Mouse (Mus musculus): ENCODE data around the gene Rcc2.
A peak's percentile ranks its signal among the peaks of the same experiment; 100 is the strongest.

Rcc2 gene

DNA sequence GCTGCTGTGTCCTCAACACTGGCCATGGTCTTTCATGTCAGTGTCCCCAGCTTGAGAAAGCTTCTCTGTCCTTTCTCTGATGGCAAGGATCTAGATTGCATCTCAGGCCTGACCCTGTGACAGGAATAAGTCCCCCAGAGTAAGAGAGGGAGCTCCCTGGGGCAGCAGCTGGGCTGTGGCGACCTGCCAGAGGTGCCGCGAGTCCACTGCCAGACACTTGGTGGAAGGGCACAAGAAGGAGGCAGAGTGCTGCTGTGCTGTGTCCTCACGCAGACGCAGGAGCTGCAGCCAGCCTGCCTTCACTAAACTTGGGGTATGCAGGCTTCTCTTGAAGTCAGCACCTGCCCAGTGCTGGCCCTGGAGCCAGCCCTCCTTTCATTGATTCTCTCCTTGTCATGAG is 11.0 kb downstream of the Rcc2 start:
- DNase-seq = no peak

DNA sequence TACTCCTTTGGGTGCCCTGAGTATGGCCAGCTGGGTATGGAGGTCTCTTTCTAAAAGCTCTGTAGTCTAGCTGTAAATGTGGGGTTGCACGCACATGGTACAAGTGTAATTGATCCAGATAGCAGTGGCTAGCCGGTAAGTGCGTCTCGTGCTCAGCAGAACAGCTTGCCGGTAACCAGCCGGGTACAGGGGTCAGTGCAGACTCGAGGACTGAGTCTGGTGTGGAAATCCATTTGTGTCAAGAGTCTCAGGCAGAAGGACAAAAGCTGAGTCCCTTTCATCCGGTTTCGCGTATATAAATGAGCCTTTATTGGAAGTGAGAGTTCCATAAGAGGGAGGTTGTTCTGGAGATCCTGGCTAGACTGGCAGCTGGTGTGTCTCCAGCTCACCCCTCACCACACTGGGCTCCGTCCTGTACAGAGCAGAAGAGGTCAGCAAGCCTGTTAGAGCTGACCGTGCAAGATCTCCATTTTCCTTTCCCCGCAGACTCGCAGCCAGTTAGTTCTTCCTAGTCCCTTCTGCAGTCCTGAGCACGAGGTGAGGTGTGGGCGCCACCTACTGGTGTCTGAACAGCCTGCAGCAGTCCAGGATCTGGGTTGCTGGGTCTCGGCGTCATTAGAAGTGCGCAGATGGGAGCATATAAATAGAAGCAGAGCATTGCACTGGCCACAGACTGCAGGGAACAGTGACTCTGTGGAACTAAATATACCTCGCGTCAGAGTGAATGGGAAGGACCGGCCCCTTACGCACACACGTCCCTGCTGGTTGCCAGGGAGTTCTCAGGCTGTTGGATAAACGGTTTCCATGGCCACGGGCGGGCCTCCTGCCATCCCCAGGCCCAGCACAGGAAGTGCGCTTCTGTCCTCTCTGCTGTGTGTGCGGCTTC is 13.4 kb downstream of the Rcc2 start:
- peak; percentile 91 for DNase-seq

DNA sequence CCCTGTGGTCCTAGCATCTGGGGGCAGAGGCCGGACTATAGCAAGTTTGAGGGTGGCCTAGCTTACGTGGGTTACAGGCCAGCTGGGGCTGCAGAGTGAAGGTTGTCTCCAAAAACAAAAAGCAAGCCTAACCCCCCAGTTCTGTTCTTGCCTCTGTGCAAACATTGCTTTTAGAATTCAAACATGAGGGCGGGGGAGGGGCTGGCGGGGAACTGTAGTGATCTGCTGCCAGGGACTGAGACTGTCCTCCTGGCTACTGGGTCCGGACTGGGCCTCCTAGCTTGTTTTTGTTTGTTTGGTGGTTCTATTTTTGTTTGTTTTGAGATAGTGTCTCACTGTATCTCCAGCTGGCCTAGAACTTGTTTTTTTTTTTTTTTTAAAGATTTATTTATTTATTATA is 14.2 kb downstream of the Rcc2 start:
- no peak for DNase-seq

DNA sequence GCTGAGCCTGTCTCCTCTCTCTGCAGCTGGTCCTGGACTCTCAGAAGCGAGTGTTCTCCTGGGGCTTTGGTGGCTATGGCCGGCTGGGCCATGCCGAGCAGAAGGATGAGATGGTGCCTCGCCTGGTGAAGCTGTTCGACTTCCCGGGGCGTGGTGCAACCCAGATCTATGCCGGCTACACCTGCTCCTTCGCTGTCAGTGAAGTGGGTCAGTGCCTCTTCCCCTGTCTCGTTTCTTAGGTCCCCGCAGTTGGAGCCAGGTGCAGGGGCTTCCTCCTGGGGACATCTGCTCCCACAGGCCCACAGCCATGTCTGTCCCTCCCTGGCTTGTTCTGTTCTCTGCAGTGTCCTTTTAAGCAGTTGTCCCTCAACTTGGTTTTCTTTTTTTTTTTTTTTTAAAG is 16.7 kb downstream of the Rcc2 start:
- DNase-seq = no peak

DNA sequence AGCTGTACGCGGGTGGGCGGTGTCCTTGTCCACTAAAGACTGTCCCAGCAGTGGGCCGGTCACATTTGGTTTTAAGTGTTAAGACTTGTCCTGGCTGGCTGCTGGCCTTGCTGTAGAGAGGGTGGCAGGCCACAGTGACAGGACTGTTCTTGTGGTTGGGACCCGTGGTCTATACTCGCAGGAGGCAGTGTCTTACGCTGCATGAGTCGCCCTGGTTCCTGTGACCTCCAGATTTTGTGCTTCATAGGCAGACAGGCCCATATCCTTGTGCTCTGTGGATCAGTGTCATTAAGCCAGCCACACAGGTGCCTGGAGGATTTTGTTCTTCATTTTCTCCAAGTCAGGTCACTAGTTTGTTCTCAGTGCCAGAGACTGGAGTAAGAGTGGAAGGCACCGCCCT is 18.1 kb downstream of the Rcc2 start:
- no peak for DNase-seq

DNA sequence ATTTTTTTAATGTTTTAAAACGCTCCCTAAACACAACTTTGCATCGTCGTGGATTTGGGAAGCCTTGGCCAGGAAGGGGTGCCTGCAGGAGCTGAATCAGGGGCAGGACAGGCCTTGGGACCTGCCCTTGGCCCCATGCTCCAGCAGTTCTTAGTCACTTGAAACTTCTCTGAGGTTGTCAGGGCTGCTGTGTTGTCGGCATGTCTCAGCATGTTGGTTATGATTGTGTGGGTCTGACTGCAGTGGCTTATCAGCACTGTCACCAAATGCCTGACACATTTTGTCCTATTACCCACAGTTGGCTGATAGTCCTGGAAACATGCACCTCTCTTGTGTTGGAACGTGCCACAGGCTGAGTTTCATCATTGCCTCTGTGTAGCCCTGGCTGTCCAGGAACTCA is 19.8 kb downstream of the Rcc2 start:
- no peak for DNase-seq

DNA sequence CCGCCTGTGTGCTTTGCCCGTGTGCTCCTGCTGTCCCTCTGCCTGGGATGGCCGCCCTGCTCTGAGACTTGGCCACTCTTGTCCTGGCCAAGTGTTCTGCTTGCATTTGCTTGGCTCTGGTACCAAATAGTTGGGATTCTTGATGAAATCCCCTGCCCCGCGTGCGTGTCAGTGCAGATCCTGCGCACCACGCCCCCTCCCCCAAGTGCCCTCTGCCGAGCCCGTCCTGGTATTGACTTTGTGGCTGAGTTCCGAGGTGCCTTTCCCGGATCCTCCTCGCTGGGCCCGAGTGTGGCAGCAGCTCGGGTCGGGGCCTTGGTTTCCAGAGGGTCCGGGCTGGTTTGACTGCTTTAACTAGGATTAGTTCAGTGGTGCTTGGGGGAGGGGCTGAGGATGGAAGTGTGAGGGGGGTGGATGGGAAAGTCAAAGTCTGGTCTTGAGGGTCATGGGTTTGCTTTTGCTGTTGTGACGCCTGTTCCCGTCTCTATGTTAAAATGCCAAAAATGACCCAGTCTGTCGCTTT is 21.7 kb downstream of the Rcc2 start:
- no peak for DNase-seq

DNA sequence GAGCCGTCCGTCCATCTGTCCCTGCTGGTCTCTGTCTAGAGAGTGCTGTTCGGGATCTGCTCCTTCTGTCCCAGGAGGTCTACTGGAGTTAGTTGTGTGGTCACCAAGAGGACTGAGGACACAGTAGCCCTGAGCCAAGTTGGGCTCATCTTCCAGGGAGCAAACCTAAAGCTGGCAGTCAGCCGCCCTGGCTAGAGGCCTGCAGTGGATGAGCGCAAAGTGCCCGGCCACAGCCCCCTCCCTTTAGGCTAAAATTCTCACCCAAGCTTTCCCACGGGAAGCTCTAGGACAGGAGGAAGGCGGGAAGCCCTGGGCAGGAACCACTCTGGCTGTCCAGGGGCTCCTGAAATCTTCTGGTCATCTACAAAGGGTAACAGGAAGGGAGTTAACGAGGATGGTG is 22.4 kb downstream of the Rcc2 start:
- no peak for DNase-seq

DNA sequence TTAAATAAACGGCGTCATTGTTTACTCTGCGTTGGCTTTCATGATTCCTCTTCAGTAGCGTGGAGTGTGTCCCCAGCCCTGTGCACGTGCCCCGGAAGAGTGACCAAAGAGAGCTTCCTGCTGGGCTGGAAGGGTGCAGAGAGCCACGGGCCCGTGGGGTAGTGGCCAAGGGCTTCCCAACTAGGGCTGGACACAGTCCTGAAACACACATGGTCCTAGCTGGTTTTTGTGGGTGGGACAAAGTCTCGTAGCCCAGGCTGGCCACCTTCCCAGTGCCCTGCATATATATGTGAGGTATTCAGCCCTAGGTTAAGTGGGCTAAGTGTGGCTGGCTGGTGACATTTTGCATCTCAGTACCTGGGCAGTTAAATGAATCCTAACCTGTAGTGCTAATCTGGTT is 22.9 kb downstream of the Rcc2 start:
- no peak for DNase-seq

DNA sequence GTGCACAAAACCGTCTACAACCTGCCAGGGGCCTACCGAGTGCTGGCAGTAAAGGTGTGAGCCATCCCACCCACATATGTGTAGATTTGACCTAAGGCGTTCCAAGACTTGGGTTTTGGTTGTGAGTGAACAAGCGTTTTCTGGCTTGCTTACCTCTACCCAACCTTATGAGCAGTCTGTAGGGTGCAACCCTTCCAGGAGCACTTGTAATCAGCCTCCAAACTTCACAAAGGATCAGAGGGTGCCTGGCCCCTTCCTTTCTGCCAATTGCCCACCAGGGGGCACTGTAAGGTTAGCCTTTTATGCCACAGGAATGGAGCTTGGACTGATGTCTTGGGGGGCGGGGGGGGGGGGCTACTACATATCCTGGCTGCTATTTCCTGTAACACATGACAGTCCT is 23.5 kb downstream of the Rcc2 start:
- peak; percentile 19 for DNase-seq

DNA sequence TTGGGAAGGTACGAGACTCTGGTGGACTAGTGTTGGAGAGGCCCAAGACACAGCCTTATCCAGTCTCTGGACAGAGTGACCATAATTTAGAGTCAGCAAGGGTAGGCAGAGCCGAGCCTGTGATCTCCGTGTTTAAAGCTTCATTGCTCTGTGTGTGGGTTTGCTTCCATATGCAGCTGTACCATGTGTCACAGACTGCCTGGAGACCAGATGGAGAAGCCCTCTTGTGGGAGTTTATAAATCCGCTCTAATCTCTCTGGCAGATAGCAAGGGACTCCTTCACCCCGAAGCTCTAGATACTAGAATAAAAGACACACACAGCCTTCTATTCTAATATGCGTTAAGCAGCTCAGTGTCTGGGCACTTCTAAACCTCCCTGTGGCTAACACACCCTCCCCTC is 24.4 kb downstream of the Rcc2 start:
- DNase-seq = no peak

DNA sequence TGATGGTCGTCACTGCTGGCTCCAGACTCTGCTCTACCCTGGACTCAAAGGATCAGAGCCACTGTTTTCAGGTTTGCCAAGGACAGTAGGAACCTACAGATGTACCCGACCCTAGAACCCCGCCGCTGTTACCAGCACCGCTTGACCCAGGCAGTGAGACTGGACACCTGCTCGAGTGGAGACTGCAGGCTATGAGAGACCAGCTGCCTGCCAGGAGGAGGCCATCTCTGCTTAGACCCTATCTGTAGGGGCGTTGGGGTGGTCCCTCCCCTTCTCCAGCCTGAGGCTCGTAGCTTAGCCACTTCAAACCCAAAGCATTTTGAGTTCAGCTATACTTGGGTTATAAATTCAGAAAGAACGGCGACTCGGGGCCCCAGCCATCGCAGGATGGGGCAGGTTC is 26.6 kb downstream of the Rcc2 start:
- DNase-seq = no peak

DNA sequence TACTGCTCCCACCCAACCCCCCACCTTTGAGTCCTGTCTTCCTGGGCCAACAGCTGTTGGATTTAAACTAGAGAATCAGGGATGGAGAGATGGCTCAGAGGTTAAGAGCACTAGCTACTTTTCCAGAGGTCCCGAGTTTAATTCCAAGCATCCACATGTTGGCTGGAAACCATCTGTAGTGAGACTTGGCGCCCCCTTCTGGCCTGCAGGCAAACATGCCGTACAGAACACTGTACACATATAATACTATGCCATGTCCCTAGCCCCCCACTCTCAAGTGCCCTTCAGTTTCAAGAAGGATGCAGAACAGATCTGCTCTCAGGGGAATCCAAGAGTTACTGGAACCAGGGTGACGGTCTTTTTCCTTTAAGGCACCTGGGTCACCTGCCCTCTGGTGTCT is 31.3 kb downstream of the Rcc2 start:
- no peak for DNase-seq

DNA sequence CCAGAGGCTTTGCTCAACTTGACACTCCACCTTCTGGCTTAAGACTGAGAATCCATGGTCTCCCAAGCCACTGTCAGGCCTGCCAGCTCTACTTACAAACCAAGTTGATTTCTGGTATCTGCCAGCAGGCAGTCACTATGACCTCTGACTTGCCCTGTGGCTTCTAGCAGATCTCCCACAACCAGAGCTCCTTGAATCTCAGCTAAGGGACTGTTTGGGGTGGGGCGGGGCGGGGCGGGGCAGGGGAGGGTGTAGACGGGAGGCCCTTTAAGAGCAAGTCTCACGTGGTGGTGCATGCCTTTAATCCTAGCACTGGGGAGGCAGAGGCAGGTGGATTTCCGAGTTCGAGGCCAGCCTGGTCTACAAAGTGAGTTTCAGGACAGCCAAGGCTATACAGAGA is 32.5 kb downstream of the Rcc2 start:
- DNase-seq = no peak

DNA sequence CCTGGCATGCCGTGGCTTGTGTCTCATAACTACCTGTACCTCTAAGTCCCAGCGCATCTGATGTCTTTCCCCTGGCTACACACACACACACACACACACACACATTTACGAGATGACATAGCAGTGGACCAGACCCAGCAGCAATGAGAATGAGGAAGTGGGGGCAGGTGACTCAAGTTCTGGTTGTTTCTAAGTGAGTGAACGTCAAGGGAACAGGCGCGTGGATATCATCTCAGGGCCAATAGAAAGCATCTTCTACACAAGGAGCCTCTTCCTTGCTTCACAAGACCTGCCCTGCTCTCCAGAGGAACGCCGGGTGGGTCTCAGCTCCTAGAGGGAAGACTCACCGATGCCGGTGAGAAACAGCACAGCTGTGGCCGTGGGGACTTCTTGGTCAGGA is 40.3 kb downstream of the Rcc2 start:
- no peak for DNase-seq

DNA sequence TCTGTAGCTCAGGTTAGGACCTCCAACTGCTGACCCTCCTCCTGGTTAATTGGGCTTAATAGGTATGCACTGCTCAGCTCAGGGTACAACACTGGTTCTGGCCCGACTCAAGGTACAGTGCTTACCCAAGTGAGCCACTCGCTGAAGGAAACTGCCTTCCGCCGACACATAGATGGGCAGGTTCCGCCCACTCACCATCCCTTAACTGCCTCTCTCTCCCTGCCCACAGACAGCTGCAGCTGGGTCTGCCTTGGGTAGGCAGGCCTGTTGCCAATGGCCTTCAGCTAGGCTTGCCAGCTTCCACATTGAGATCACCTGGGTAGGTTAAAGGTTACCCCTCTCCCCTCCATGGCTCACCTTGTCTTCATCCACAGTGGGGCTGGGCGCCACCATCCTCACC is 41.1 kb downstream of the Rcc2 start:
- DNase-seq = no peak

DNA sequence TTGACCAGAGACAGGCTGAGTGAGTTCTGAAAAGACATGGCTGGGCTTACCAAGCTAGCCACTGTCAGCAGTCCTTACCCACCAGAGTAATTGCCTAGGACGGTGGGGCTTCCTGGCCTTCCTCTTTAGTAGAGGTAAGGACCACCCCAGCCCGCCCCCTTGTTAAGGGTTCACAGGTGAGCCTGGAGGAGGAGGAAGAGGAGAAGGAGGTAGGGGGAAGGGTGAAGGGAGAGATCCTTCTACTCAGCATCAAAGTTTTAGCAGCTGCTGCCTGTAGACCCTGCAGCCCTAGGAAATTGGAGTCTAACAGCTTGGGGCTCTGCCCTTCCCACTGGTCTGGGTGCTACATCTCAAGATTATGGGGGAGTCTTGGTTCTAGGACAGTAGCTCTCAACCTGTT is 42.2 kb downstream of the Rcc2 start, which contains the start of gene Padi6:
TSS of gene Padi6 (minus strand) at position 101 of the 400 bp plus-strand sequence.
- no peak for DNase-seq

DNA sequence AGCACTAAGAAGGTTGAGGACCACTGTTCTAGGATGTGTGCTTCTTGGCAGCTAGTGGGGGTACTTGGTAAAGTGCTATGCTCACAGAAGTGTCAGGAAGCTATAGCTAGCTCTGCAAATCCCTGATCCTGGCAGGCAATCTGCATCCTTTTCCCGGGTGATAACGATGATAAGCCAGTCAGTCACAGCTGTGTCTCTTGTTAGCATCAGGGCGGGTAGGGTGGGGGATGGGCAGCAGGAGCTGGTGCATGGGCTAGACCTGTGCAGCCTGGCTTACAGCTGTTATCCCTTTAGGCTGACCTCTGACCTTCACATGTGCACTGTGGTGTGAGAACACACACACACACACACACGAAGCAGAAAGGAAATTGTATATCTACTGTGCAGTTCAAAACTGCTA is 42.7 kb downstream of the Rcc2 start:
- no peak for DNase-seq

DNA sequence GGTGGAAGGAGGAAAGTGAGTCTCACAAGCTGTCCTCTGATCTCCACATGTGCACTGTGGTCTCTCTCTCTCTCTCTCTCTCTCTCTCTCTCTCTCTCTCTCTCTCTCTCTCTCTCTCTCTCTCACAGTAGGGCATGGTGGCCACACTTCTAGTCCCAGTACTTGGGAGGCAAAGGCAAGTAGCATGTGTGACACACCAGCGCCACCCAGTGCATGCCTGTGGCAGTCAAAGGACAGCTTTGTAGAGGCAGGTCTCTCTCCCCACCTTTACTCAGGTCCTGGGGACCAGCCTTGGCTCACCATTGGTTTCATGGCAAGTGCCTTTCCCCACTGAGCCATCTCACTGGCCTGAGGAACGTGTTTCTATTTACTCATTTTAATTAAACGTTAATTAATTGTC is 44.3 kb downstream of the Rcc2 start:
- DNase-seq = peak; percentile 17

DNA sequence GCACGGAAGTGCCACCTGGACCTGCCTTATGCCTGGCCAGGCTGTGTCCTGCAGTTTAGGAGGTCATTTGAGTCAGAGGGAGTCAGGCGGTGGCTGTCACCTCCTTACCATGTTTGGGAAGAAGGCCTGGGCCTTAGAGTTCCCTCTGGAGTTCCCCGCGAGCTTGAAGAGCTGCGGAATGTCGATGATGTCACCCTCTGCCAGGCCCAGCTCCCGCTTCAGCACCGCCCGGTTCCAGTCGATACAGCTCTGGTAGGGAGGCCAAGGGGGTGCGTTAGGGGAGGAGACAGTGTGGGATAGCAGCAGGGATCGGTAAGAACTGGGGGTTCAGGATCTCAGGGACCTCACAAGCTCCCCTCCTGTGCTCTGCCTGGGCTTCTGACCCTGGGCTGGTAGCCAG is 47.6 kb downstream of the Rcc2 start:
- DNase-seq = no peak

DNA sequence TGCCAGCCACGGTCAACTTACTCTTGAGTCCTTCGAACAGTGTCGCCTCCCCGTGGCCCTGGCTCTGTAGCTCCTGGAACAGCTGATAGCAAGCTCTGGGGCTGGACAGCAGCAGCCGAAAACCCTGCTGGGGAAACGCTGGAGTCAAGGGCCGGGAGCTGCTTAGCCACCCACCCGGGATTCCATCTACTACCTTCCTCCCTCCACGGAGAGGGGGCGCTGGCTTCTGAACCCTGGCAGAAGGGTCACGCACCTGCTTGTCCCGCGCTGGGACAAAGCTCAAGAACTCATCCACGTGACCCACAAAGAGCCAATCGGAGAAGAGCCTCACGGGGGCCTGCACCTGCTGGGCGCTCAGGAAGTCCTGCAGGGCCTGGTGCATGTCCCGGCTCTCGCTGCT is 50.0 kb downstream of the Rcc2 start:
- DNase-seq = peak; percentile 57

DNA sequence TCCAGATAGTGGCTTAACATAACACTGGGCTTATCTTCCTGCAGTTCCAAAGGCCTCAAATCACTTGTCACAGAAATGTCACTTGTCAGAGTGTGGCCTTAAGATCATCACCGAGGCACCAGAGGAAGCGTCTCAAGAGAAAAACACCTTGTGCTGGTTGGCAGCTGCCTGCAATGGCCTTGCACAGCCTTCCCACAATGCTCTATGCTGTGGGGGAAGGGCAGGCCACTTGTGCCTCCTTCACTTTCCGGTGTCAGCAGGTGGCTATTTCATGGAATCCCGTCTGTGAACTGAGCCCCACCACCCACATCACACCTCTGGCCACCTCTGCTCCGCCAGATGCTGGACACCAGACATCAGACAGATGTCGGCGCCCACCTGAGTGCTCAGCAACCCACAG is 53.0 kb downstream of the Rcc2 start:
- no peak for DNase-seq

DNA sequence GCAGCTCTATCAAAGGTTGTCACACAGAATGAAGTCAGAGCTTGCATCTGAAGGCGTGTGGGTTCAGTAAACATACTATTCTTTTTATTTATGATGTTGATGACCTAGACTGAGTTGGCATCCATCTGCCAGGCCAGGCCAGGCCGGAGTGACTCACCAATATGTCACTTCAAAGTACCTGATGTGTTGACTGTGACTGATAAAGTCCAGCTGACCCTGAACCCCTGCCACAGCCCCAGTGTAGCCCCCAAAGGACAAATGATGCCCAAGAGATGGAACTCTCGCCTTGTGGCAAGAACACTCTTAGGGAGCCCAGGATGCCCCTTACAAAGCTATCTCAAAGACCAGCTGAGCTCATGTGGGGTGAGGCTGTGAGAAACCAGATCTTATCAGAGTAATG is 55.5 kb downstream of the Rcc2 start:
- DNase-seq = no peak

DNA sequence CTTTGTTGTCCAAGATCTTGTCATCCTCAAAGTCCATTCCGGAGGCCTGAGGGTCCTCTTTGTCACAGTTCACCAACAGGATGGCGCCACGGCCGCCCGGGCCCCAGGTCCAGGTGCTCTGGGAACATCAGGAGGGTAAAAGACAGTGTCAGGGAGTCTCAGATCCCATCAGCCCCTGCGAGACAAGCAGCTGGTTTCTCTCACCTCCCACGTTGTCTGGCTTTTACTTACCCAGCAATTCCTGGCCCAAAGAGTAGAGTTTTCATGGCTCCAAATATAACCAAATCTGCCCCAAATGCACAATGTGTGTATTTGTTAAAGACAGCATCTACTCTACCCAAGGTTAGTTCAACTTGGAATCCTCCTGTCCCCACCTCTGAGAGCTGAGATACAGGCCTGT is 61.3 kb downstream of the Rcc2 start:
- DNase-seq = no peak

DNA sequence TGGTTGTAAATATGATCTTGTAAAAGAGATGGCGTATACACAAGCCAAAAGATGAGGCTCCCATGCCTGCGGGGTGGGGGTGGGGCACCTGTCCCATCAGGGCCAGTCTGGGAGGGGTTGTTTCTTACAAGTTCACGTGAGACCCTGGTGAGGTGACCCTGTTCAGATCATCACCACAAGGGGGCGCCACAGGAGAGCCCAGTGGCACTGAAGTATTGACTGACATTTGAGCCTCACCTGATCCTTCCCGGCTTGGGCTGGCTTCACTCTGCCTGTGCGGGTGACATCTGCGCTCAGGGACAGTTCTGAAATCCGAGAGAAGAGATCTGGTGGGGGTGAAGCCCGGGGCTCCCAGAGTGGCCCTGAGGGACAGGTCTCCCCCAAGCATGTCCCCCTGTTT is 62.8 kb downstream of the Rcc2 start:
- DNase-seq = peak; percentile 48

Measured in kidney, adult 9 months (tissue).